16 mouse cellular contexts compared by ENCODE assay signal in the genomic region with DNA sequence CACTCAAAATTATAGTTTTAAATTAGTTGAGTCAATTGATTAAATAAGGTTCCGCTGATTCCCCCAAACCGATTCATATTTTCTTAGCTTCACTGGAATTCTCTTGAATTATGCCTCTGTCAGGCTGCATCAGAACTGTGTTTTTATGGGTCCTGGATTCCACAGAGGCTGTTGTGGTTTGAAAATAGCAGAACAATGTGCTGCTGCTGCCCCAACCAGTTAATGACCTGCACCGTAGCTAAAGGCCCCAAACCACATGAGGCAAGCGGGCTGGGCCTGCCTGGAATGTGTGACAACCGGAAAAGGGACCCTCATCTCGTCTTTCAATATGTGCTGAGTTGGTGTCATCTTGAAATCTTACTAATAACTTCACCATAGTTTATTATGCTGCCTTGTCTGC.
DNase-seq lines count a peak whose midpoint lies in the region; ATAC-seq and TF ChIP-seq lines count a peak whose summit lies in the region.
"Had no signal": no experiment of that assay in that cellular context is flagged by ENCODE, and none has a peak within 500 bp of the region (broad histone marks: within the 10 kb centered on the region; RNA-seq: fewer than 3 reads in every experiment).

No protein-coding gene starts in this region.

- no peak for TF ChIP-seq CTCF in midbrain, postnatal 0 days (IDR thresholded peaks at IDR 0.05)
- no peak for TF ChIP-seq CTCF in embryonic fibroblast, embryonic 13.5 days (IDR thresholded peaks at IDR 0.05; ENCODE audit: borderline replicate concordance, insufficient read depth, low read length)
- no peak for TF ChIP-seq CTCF in gastrocnemius, adult 2 months (IDR thresholded peaks at IDR 0.05)

- H3K27ac ChIP-seq in hindbrain, embryonic 10.5 days: peak overlapping the region; percentile 92
- no peak overlapping the region; the same call in 1 of the 2 replicates for H3K27ac ChIP-seq in hindbrain, embryonic 12.5 days
- H3K27ac ChIP-seq in midbrain, embryonic 13.5 days: peak overlapping the region; percentile 19; the same call in 1 of the 2 replicates
- no peak overlapping the region for H3K27ac ChIP-seq in midbrain, postnatal 0 days (ENCODE audit: low read depth, low read length)
- peak overlapping the region; percentile 1; the same call in 1 of the 2 replicates for H3K27ac ChIP-seq in embryonic fibroblast, embryonic 13.5 days (ENCODE audit: insufficient read depth, low read length)
- no peak overlapping the region for H3K27ac ChIP-seq in gastrocnemius, adult 2 months
- H3K27ac ChIP-seq: heart, embryonic 15.5 days; liver, embryonic 13.5 days had no signal

- H3K9ac ChIP-seq in hindbrain, embryonic 12.5 days: no peak overlapping the region
- no peak overlapping the region for H3K9ac ChIP-seq in midbrain, embryonic 13.5 days (replicated peaks)
- H3K9ac ChIP-seq in midbrain, postnatal 0 days (replicated peaks; ENCODE audit: low read length, poor library complexity, severe bottlenecking): no peak overlapping the region
- H3K9ac ChIP-seq: heart, embryonic 15.5 days; hindbrain, embryonic 15.5 days; liver, embryonic 13.5 days had no signal

- 54% methylated on average over 6 of the region's 6 CpGs for WGBS in hindbrain, embryonic 10.5 days
- WGBS in hindbrain, embryonic 12.5 days: 45% methylated on average over 6 of the region's 6 CpGs
- 56% methylated on average over 6 of the region's 6 CpGs for WGBS in midbrain, embryonic 13.5 days
- 53% methylated on average over 6 of the region's 6 CpGs for WGBS in midbrain, postnatal 0 days

- peaks cover 28% of the 10 kb centered on the region for H3K4me1 ChIP-seq in hindbrain, embryonic 10.5 days (replicated peaks)
- peaks cover 12% of the 10 kb centered on the region for H3K4me1 ChIP-seq in hindbrain, embryonic 12.5 days
- peaks cover 19% of the 10 kb centered on the region for H3K4me1 ChIP-seq in midbrain, embryonic 13.5 days (replicated peaks)
- H3K4me1 ChIP-seq in midbrain, postnatal 0 days (ENCODE audit: insufficient read depth, low read length): peaks cover 7% of the 10 kb centered on the region
- H3K4me1 ChIP-seq in embryonic fibroblast, embryonic 13.5 days (ENCODE audit: control insufficient read depth, insufficient read depth, low read length): peaks cover 5% of the 10 kb centered on the region
- H3K4me1 ChIP-seq: liver, embryonic 13.5 days had no signal

- DNase-seq in hindbrain, embryonic 10.5 days (ENCODE audit: low spot score): peak; percentile 30
- DNase-seq in midbrain, postnatal 0 days (ENCODE audit: low spot score): no peak
- no peak for DNase-seq in gastrocnemius, adult 2 months
- no peak for DNase-seq in urinary bladder, postnatal 4 days (ENCODE audit: low spot score in 2 of 2)
- DNase-seq: cerebellum, adult 11-12 months; cerebellum, postnatal 36 days; liver, embryonic 13.5 days; right cerebral cortex, postnatal 4 days had no signal

- no peak overlapping the region for H3K4me3 ChIP-seq in hindbrain, embryonic 10.5 days
- H3K4me3 ChIP-seq in hindbrain, embryonic 12.5 days: no peak overlapping the region
- no peak overlapping the region for H3K4me3 ChIP-seq in midbrain, embryonic 13.5 days (replicated peaks)
- H3K4me3 ChIP-seq in midbrain, postnatal 0 days (ENCODE audit: low read depth, low read length): no peak overlapping the region
- H3K4me3 ChIP-seq in embryonic fibroblast, embryonic 13.5 days (ENCODE audit: insufficient read depth, low read length): no peak overlapping the region
- H3K4me3 ChIP-seq in gastrocnemius, adult 2 months: no peak overlapping the region
- H3K4me3 ChIP-seq: erythroblast, embryonic 14.5 days; heart, embryonic 15.5 days; hindbrain, embryonic 15.5 days; liver, embryonic 13.5 days had no signal

- H3K27me3 ChIP-seq in hindbrain, embryonic 10.5 days (ENCODE audit: insufficient read depth, poor library complexity, severe bottlenecking): no peaks in the 10 kb centered on the region
- H3K27me3 ChIP-seq in hindbrain, embryonic 12.5 days: no peaks in the 10 kb centered on the region
- no peaks in the 10 kb centered on the region; the same call in 1 of the 2 replicates for H3K27me3 ChIP-seq in midbrain, embryonic 13.5 days
- H3K27me3 ChIP-seq in midbrain, postnatal 0 days (ENCODE audit: insufficient read depth, low read length): no peaks in the 10 kb centered on the region
- H3K27me3 ChIP-seq: heart, embryonic 15.5 days; hindbrain, embryonic 15.5 days; liver, embryonic 13.5 days had no signal

- no peaks in the 10 kb centered on the region for H3K36me3 ChIP-seq in hindbrain, embryonic 10.5 days
- H3K36me3 ChIP-seq in hindbrain, embryonic 12.5 days: no peaks in the 10 kb centered on the region
- no peaks in the 10 kb centered on the region for H3K36me3 ChIP-seq in midbrain, embryonic 13.5 days
- H3K36me3 ChIP-seq in midbrain, postnatal 0 days (ENCODE audit: insufficient read depth, low read length): no peaks in the 10 kb centered on the region
- H3K36me3 ChIP-seq: heart, embryonic 15.5 days; hindbrain, embryonic 15.5 days; liver, embryonic 13.5 days had no signal

- H3K4me2 ChIP-seq in hindbrain, embryonic 12.5 days (replicated peaks): no peak overlapping the region
- H3K4me2 ChIP-seq in midbrain, embryonic 13.5 days (replicated peaks): no peak overlapping the region
- H3K4me2 ChIP-seq in midbrain, postnatal 0 days (ENCODE audit: low read depth, low read length, poor library complexity, severe bottlenecking): no peak overlapping the region
- H3K4me2 ChIP-seq: heart, embryonic 15.5 days; liver, embryonic 13.5 days had no signal

- intact Hi-C loops in gastrocnemius, adult 2 months (cut with DNase I): no loop called here

- no peak for TF ChIP-seq POLR2A in embryonic fibroblast, embryonic 13.5 days (IDR thresholded peaks at IDR 0.05; ENCODE audit: low read depth, low read length)

- no peak for ATAC-seq in hindbrain, embryonic 12.5 days (ENCODE audit: low FRiP score)
- no peak for ATAC-seq in midbrain, embryonic 13.5 days
- no peak for ATAC-seq in midbrain, postnatal 0 days (ENCODE audit: low FRiP score)
- ATAC-seq in inflammation-experienced regulatory T-cells, adult 6 months: no peak
- ATAC-seq: lung, postnatal 0 days had no signal

- H3K9me3 ChIP-seq in hindbrain, embryonic 10.5 days: no peaks in the 10 kb centered on the region
- H3K9me3 ChIP-seq in hindbrain, embryonic 12.5 days (replicated peaks): no peaks in the 10 kb centered on the region
- no peaks in the 10 kb centered on the region for H3K9me3 ChIP-seq in midbrain, embryonic 13.5 days
- H3K9me3 ChIP-seq in midbrain, postnatal 0 days (ENCODE audit: low read length): no peaks in the 10 kb centered on the region
- H3K9me3 ChIP-seq: heart, embryonic 15.5 days; hindbrain, embryonic 15.5 days; liver, embryonic 13.5 days had no signal

Comparison
In these comparisons a context has a peak if more than half of its experiments do, and no peak if none do; other contexts are left out.
1. H3K27ac ChIP-seq: peak in hindbrain, embryonic 10.5 days (single experiment), midbrain, embryonic 13.5 days (single experiment) and embryonic fibroblast, embryonic 13.5 days (single experiment); none in hindbrain, embryonic 12.5 days (single experiment), midbrain, postnatal 0 days (single experiment) and gastrocnemius, adult 2 months (single experiment).